Mouse (Mus musculus) stomach, adult 2 months (tissue): ENCODE measurements around the gene Gpr39. TPM values are rescaled to one million over a fixed set of nuclear protein-coding genes. Genes with fewer than 3 reads are reported as not detected.

Experiments used
- polyA plus RNA-seq: library from polyadenylated mRNA; depleted of rRNA; stranded (reverse); fragments of >200 nt; gene quantifications from 2 replicates; pipeline ENCODE4 v1.2.3, GENCODE M21; 2012; rRNA removed

Gene Gpr39
- polyA plus RNA-seq: 9.7 and 9.9 TPM in 2 replicates

DNA sequence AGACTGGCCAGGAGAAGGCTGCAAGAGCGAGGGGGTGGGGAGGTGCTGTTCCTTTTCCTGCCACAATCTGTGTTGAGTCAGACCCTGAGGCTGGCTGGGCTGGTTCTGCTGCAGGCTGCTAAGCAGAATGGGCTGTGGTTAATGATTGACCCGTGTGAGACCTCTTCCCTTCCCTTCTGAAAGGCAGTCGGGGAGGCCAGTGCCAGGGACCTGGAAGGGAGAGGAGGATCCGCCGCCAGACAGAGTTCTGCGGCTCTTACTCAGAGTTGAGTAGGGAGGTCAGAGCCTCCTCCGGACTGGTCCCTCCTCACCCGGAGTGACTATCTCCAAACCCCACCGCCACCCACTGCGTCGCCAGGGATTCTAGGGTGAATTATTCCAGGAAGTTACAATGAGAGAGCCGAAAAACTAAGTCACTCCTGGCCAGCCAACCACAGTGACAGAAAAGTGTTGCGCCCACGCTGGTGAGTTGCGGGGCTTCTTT, at the start of gene Gpr39:
TSS of gene Gpr39 (plus strand) at position 206 of the 484 bp plus-strand sequence.

DNA sequence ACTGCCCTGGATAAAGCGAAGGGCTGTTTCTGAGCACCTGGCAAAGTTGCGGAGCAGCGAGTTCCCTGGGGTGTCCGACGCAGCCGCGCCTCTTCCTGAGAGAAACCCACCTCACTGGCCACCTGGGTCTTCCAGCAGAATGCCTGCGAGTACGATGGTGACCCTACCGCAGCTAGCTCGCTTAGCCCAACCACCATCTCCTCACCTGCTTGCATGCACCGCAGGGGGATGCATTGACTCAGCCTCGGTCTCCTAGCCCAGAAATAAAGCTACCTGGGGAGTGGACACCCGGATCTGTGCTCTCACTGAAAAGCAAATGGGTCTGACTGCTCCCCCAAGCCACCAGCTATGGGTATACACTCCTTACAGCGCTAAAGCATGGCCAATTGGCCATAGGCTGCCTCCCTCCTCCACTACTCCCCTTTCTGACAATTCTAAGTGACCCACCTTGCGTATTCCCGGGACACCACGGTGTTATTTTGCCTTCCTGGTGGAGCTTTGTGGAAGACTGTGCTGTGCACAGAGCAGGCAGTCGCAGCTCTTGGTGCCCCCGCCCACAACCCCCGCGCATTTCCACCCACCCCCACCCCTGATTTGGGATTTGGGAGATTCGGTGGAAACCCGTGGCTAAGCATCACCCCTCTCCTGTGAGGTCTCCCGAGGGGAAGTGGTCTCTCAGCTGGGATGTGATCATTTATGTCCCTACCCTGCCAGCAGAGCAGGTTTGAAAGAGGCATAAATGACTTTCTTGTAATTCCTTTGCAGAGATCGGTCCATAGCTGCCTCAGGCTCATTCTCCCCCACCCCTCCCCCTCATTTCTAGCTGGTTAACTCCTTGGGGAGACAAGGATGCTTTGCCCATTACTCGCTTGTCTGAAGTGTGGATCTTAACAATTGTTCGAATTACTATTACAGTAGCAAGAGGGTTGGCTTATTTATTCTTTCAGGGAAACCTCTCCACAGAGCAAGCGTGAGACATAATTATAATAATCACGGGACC, 236.1 kb downstream of the Gpr39 start, which contains the start of gene Lypd1:
TSS of gene Lypd1 (minus strand) at position 501 of the 1,000 bp plus-strand sequence.

Other genes with a start within 250 kb of the Gpr39 start
- 18.7 and 19.3 TPM in 2 replicates for gene Actr3, start 241.3 kb upstream of the Gpr39 start, polyA plus RNA-seq
- gene Slc35f5, start 116.4 kb upstream of the Gpr39 start, polyA plus RNA-seq: 12.3 and 14.0 TPM in 2 replicates
- 0.13 and 0.29 TPM in 2 replicates for gene Lypd1, start 236.1 kb downstream of the Gpr39 start, polyA plus RNA-seq